Mouse (Mus musculus): Measurements from ENCODE around the gene Zfp992.
"Not testable (repeated sequence)": the region's sequence is repeated elsewhere in the genome, so short reads cannot be mapped to it uniquely, and the experiment has no call there.

Gene Zfp992

GRCm38 (mm10) chr4:146476260-146476659, 27.4 kb downstream of the Zfp992 start:
- not testable (repeated sequence) for DNase-seq

GRCm38 (mm10) chr4:146476959-146477358, 28.1 kb downstream of the Zfp992 start:
- not testable (repeated sequence) for DNase-seq

GRCm38 (mm10) chr4:146480376-146481096, 31.7 kb downstream of the Zfp992 start:
- not testable (repeated sequence) for DNase-seq

- DNase-seq = not testable (repeated sequence)
Measured at GRCm38 (mm10) chr4:146482546-146482945, 33.7 kb downstream of the Zfp992 start.

GRCm38 (mm10) chr4:146483571-146484280, 34.9 kb downstream of the Zfp992 start:
- not testable (repeated sequence) for DNase-seq

DNA sequence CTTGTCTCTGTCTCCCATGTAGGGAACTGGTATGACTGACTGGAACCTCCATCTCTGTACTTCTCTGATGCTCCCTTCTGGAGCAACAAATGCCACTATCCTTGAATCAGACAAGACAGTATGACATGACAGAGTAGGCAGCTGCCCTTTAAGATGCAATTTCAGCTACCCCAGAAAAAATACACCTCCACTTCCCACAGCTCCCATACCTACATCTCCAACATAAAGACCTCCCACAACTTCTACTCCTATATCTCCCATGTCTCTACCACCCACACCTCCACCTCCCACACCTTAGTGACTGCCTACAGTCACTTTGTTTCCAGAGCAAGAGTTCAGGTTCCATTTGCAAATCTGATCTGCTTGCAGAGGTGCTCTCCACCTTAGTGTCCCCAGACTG, 35.9 kb downstream of the Zfp992 start:
- not testable (repeated sequence) for DNase-seq

- DNase-seq = not testable (repeated sequence)
Measured at GRCm38 (mm10) chr4:146485183-146485939, 36.5 kb downstream of the Zfp992 start.

GRCm38 (mm10) chr4:146486753-146487152, 37.9 kb downstream of the Zfp992 start:
- DNase-seq = not testable (repeated sequence)

DNA sequence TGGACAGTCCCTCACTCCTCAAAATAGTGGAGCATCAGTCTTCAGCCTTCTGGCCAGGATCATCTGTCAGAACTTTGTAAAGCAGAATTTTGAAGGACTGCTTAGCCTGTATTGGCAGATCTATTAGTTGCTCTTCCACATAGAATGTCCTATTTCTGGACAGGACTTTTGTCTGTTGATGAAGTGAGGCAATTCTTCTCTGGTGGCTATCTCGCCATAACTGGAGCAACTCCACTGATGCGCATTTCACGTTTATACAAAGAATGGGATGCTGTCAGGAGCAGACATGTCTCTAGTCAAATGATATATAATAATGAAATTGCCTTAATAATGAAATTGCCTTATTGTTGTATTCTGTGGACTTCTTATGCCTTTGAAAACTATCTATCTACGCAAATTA, 40.4 kb downstream of the Zfp992 start:
- DNase-seq = not testable (repeated sequence)

GRCm38 (mm10) chr4:146491993-146492392, 43.2 kb downstream of the Zfp992 start:
- not testable (repeated sequence) for DNase-seq

DNA sequence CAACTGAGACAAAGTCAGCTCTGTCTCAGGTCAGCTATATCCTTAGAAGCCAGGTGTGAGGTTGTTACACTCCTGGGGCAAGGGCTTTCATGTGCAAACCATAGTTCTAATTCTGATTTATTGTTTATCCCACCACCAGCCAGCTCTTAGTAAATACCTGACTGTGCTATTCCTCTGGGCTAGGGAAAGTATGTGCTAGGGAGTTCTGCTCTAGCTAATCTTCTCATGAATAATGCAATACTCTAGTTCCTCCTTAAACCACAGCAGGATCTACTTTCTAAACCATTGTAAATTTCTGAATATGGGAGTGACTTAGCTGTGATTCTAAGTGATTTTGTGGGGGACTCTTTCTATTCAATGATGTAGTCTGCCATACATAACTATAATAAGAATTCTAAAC, 43.6 kb downstream of the Zfp992 start:
- no peak for DNase-seq

DNA sequence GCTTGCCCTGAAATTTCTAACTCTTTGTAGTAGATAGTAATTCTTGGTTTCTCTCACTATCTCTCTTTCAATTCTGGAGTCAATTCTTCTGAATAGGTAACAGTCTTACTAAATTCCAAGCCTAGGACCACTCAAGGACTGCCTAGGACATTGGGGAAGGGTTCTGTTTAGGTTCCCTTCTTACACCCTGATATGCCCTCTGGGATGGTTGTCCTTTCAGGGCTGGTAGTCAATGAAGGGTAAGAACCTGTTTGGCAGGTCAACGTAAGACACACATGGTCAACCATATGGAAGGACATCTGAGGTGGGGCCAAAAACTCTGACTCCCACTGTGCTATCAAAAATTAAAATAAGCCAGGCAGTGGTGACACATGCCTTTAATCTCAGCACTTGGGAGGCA, 44.0 kb downstream of the Zfp992 start:
- no peak for DNase-seq

DNA sequence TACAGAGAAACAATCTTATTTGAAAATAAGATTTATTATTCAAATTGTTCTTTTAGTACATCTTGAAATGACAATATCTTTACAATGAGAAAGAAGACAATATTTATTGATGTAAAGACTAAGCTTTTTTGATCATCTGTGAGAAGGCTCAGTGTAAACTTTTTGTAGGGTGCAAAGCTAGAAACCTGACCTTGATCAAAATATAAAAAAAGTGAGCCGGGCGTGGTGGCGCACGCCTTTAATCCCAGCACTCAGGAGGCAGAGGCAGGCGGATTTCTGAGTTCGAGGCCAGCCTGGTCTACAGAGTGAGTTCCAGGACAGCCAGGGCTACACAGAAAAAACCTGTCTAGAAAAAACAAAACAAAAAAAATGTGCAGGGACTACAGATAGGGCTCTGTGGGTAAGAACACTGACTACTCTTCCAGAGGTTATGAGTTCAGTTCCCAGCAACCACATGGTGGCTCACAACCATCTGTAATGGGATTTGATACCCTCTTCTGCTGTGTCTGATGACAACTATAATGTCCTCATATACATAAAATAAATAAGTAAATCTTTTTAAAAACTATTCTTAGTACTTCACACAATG, 44.6 kb downstream of the Zfp992 start:
- not testable (repeated sequence) for DNase-seq

DNA sequence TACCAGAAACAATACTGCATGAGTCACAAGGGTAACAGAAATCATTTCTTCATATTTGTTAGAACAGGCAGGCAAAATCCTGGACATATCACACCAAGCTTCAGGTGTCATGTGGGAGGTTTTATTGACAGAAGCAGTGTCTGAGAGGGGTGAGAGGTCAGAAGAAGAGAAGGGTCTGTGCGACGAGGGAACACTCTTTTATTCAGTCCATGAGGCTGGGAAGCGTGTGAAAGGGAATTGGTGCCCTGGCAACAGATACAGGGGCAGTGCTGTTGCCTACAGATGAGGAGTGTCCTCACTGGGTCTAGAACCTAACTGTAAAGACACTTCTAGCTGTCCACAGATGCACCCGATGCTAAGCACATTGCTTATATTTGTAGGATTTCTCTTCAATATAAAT, 46.2 kb downstream of the Zfp992 start:
- DNase-seq = no peak

GRCm38 (mm10) chr4:146497695-146498275, 49.0 kb downstream of the Zfp992 start:
- not testable (repeated sequence) for DNase-seq

DNA sequence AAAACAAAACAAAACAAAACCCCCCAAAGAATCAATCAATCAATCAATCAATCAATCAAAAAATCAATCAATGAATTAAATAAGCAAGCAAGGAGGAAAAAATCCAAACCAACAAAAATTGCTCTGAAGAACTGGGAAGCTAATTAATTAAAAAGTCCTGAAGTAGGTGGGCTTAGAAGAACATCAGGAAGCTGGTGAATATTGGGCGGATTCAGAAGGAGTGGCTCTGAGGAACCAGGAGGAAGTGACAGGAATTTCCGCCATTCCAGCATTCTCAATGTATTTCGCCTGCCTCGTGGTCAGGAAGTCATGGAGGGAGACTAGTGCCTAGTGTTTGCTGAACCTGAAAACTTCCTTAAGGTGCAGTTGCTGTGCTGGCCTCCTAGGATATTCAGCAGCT, 52.9 kb downstream of the Zfp992 start, which contains the start of gene Zfp981:
TSS of gene Zfp981 (plus strand) at position 301 of the 400 bp plus-strand sequence.
- DNase-seq = not testable (repeated sequence)

GRCm38 (mm10) chr4:146509029-146509428, 60.2 kb downstream of the Zfp992 start:
- not testable (repeated sequence) for DNase-seq

- DNase-seq = not testable (repeated sequence)
Measured at GRCm38 (mm10) chr4:146511871-146512270, 63.0 kb downstream of the Zfp992 start.

DNA sequence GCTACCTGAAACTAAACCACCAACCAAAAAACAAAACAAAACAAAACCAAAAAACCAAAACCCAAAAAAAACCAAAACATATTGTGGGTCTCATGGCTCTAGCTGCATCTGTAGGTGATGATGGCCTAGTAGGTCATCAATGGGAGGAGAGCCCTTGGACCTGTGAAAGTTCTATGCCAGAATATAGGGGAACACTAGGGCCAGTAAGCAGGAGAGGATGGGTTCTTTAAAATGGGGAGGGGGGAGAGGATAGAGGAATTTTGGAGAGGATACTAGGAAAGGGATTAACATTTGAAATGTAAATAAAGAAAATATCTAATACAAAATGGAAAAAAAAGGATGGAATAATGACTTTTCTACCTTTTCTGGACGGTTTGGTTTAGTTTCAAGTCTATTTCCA, 67.7 kb downstream of the Zfp992 start:
- DNase-seq = no peak

- not testable (repeated sequence) for DNase-seq
Measured at GRCm38 (mm10) chr4:146517150-146517549, 68.3 kb downstream of the Zfp992 start.

All from lung, postnatal 4 days (tissue).